Mouse (Mus musculus) thymus, postnatal 0 days (tissue): ENCODE data around the gene Dpp10. TPM values are rescaled to one million over a fixed set of nuclear protein-coding genes. Genes with fewer than 3 reads are reported as not detected.

Source experiments
- DNase-seq: peaks from one replicate; pipeline ENCODE4 v3.0.0-alpha.2; 2015; ENCODE audit warnings: low spot score
- polyA plus RNA-seq: library from polyadenylated mRNA; unstranded; fragments of >200 nt; fragmentation: Nextera tagmentation; extraction: Ambion mirVana; gene quantifications from 2 replicates; pipeline ENCODE4 v1.2.1, GENCODE M21; 2015

Gene Dpp10
- polyA plus RNA-seq: 1.6 and 2.9 TPM in 2 replicates

DNA sequence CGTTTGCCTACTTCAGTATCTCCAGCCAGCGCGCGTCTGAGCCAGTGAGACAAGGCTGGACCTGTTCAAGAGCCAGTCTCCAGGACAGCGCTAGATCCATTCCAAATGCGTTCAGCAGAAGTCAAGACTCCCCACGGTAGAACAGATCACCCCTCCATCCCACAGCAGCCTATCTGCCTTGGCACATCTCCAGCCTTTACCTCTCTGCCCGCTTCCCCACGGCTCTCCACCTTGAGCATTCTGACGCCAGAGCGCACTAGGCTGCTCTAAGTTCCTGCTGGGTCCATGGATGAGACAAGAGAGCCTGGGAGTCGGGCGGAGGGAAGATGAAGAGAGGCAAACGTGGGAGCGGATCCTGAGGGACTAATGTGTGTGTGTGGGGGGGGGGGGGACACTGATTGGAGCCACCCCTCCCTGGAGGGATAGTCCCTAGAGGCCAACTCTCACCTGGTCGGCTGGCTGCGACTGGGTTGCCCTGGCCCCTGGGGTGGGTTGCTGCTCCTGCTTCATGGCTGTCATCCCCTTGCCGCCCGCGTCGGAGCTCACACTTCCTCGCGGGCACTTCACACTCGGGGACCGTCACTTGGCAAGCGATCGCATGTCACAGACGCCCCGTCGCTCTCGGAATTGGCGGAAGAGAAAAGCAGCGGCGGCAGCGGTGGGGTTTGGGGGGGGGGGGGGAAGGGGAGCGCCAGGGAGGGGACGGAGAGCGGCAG is at the start of gene Dpp10:
Gene Dpp10, minus strand, starts transcription at position 635 of the 716 bp plus-strand sequence.
- DNase-seq: no peak

DNA sequence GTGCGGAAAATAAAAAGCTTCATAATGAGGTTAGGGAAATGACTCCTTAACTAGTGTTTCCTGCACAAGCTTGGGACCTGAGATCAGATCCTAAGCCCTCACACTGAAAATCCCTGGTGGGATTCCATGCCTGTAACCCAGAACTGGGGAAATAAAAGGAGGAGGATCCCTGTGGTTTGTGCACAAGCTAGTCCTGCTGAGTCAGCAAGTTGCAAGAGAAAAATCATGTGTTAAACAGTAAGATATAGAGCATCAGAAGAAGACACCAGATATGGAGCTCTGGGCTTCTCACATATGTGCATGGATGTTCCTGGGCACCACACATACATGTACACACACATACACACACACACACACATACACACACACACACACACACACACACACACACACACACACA is 3.2 kb upstream of the Dpp10 start:
- DNase-seq: no peak

DNA sequence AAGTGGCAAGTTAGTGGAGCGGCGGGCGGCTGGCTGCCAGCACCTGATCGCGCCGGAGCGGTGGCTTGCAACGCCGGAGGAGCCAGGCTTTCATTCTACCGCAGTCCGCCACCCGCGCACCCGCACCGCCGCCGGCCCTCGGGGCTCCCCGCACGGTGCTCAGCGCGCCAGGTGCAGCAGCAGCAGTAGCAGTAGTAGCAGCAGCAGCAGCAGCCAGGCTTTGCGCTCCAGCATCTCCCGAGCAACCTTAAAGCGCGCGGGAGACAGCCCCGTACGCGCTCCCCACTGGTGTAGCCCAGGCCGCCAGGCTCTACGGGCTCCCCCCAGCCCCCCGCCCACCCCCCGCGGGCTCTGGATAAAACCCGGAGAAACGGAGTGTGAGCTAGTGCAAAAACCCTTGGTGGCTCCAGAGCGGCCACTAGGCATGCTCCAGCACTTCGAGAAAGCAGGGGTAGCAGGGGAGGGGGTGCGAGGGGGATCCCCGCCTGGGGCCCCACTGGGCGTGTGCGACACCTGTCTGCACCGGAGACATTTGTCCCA is 472 bp upstream of the Dpp10 start:
- no peak for DNase-seq

DNA sequence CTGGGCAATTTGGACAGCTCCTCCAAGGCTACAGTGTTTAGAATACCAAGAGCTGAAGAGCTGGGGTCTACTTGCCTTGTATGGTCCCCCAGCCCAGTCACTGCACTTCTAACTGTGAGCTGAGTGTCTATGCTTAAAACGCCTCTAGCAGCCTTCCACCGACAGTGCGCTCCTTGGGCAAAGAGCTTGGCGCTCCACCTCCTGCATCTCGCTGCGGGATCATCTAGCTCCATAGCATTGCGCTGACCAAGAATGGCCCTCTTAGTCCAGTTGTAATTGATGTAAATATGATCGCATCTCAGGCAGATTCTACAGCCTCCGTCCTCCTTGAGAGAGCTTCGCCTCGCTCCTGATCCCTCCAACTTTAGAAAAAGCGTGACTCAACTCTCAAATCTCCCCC is 1.2 kb downstream of the Dpp10 start:
- DNase-seq: no peak

DNA sequence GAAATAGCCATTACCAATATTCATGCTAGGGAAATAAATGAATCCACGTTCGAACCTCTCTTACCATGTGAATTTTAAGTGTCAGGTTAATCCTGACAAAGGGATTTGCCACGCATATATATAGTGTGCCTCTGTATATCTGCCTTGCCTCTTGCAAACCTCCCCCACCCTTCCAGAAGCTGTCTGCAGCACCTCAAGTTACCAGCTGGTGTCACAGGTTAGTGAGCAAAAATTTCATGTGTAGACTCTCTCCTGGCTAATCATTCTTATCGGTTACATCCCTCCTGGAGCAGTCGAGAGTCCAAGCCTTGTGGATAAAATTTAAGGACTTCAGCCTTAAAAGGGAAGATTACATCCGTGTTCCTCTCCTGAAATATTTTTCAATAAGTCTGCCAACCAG is 1.9 kb downstream of the Dpp10 start:
- no peak for DNase-seq

DNA sequence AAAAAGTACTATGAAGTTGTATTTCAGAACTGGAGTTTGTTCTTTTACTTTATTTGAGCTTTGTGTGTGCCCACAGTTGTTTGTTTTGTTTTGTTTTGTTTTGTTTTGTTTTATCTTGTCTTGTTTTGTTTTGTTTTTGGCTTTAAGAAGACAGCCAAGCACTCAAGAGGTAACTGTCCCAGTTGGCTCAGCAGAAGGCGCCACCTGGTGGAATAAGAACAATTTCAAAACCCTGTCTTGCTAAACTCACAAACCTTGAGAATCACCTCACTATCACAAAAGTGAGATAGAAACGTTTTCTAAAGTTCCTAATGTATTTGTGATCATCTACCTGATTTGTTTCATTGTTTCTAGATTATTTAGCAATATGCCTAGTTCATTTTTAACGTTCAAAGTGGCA is 3.8 kb downstream of the Dpp10 start:
- DNase-seq: peak; percentile 3

DNA sequence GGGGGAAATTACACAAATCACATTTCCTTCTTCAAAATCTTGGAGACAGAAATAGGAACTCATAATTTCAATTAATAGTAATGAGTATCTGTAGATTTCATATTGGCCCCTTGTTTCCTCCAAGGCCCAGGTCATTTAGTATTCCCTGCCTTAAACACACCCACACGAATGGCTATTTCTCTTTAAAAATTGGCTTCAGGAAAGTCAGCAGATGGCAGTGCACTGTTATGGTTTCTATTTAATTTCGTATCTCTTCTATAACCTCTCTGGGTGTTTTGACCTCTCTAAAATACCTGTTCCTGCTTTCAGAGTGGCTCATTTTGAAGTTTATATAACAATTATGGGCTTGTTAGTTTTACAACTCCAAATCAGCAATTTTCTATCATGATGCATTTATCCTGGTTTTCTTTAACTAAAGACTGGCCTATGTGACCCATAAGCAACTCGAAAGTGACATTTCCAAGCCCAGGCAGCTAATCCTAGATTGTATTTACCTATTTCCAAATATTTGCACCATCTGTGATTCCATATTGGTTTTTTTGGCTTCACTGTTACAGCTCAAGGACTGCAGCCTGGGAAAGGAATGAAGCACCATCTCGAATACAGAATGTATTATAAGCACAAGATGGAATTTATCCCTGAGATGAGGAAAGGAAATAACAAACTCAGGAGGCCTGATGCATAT is 9.9 kb downstream of the Dpp10 start:
- no peak for DNase-seq

DNA sequence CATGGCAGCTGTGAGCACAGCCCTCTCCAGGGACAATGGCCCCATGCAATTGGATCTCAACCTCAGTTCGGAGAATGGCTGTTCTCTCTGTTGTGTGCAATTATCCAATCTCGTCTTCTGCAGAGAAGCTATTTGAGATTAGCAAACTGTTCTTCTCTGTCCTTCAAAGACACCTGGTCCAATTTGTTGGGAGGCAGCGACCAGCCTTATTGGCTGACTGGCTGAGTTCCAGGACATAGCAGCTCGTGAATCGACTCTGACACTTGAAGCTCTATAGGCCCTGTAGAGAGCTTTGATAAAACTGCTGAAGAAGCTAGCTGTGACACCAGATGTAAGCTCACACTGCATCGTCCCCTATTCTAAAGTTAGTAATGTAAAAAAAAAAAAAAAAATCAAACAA is 12.7 kb downstream of the Dpp10 start:
- no peak for DNase-seq

DNA sequence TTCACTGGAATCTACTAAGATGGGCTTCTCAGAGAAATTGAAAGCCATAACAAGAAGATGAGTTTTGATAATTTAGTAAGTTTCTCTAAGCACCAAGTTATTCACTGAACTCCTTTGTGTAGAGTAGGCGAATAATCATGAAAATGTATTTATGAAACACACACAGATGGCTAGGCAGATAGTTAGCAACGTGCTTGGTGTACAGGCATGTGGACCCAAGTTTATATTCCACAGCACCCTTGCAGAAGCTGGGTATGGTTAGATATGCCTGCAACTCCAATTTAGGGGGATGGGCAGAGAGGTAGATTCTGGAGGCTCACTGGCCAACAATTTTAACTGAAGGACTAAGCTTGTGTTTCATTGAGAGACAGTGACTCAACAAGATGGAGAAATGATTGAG is 13.4 kb downstream of the Dpp10 start:
- no peak for DNase-seq

DNA sequence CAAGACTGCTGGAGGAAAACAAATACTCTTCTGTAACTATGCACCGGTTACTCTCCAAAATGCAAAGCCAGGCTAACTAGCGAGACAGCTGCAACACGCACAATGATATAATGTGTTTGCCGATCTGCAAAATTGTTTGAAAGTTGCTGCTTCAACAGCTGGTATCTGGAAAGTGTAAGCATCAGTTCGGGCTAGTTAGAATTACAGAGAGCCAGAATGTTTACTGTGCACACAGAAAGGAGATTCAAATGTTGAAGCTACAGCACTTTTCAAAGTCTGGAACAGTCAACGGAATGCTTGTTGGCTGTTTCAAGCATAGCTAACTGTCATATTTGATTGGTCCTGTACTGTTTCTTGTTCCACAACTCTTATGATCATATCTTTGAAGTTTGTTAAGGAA is 42.6 kb downstream of the Dpp10 start:
- no peak for DNase-seq

DNA sequence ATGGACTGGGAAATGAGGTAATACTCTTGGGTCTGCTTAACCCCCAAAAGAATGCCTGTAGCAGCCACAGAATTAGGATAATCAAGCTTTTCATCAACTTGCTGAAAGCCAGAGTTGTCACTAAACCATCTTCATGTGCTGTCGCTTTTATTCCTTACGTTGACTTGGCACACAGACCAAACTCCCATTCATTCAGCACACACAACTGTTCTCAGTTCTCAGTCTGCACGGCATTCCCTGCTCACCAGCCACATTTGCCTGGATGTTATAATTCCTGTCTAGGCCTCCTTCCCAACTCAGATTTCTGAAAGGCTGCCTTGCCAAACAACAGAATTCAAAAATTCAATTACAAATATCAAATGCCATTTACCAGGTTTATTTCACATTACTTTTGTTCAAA is 49.6 kb downstream of the Dpp10 start:
- DNase-seq: no peak

DNA sequence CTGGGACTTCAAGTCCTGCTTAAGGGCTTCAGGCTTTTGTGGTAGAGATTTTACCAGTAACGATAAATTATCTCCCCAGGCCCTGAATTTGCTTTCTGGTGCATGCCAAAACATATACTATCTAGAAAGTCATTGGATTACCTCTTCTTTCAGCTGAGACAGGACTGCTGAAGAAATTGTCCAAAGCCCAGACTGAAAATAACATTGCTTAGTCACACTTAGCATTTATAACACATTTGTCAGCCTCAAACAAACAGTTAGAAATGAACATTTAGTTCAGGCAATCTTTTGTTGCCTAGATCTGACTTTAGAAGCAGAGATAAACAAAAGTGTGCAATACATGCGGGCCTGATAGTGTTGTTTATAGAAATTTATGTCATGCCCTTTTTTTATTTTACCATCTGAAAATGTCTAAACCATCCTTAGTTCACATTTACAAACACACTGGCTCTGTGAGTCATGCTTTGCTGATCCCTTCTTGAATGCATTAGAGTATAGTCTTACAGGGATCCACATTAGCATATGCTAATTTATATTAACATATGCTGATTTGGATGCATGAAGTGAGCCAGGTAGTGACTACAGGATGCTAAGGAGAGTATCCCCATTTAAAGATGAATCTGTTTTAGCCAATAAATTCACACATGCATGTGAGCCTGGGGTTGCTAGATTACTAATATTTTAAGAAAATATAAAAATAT is 59.9 kb downstream of the Dpp10 start:
- DNase-seq: no peak

DNA sequence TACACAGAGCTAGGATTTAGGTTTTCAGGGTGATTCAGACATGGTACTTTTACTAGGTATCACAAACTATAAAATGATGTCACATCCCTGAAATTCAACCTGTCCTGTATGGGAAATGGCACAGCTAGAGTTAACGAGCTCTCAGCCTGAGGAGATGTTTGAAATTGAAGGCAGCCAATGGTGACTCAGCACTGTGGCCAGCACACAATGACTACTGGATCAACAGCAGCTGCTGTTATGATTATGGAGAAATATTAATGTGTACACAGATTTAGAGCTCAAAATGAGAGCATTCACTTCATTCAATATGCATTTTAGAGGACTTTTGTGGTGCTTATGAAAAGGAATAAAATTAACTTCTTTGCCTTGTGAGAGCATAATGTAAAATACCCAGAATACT is 66.8 kb downstream of the Dpp10 start:
- no peak for DNase-seq

DNA sequence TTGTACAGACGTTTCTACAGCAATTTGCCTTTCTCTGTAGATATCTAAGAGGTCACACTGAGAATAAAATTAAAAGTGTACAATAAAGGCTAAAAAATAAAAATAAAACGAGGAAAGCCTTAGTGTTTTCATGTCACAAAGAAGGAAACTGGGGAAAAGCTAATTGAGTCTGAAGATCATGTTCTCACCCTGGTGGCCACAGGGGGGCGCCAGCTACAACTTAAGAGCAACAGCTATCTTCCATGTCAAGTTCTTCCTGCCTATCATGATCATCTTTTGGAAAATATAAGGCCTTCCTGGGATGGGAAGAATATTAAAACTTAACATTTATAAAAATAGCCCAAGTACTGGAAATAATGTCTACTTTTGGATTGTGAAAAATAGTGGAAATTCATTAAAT is 70.7 kb downstream of the Dpp10 start:
- no peak for DNase-seq

DNA sequence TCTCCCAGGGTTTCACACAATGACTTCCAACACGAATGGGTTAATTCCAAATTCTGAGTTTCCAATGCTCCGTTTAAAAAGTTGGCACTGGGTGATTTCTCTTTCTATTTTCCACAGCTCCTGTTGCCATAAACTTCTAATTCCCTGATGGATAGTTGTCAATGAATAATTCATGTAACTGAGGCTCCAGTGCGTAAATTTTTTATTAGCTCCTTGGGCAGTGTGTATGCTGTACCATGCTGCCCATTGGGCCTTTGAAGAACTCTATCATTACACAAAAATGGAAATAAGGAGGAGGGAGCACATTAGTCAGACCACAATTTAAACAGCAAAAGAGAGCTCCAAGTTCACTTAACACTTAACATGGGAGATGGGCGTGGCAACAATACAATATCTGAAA is 99.2 kb downstream of the Dpp10 start:
- DNase-seq: no peak

DNA sequence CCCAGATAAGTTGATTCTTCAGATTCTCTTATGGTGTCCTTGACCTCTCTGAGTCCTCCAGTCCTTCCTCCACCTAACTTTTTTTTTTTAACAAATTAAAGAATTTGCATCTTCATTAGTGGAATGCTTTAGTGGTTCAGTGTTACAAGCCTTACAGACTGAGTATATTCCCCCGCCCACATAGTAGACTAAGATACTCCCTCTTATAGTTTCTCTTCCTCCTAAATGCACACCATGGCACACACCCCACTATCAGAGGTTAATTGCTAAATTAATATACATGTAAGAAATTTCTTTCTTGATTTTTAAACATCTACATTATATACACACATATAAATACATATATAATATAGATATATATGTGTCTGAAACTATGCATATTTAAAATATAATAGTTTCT is 104.5 kb downstream of the Dpp10 start:
- DNase-seq: no peak

DNA sequence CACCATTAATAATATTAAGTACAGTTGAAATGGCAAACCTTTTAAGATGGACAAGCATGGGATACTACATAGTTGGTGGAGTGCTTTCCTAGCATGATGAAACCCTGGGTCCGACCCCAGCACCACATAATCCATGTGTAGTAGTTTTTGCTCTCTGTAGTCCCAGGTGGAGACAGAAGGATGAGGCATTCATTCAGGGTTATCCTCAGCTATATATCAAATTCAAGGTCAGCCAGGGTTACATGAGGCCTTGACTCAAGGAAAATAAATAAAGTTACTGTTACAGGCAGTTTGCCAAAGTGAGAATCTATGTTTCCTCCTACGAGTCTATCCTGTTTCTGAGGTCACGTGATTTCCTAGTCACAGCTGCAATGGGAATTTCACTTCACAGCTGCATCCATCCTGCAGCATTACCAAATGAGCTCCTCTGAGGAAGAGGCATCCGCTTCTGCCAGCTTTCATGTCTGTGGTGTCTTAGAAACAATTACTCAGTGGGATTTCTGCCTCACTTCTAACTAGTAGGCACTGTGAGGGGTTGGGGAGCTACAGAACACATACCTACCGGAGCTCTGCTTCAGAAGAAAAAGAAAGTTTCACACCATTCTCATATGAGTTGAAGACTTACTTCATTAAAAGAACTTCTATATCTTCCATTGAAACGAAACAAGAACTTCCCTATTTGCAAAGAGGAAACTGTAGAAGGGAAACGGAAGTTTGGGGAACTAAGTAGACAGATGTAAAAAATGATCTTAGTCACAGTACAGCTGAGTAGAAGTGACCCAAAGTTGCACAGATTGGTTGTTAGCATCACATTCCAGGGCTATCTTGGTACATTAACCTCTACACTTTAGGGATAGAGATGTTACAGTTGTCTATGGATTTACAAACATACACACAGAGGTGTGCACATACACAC is 111.3 kb downstream of the Dpp10 start:
- no peak for DNase-seq

DNA sequence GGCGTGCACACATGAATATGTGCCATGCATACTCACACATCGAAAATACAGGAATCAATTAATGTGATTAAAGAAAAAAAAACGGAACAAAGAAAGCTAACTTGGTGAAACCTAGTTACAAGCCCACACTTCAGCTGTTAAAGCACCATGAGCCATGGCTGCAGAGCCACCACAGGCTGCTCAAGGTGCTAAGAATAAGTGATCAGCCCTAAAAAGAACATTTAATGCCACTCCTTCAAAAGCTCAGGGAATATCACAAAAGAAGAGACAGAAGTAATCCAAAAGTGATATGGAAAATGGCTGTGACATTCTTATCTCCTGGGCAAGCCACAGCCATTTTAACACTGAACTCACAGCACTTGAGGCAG is 117.4 kb downstream of the Dpp10 start:
- no peak for DNase-seq

DNA sequence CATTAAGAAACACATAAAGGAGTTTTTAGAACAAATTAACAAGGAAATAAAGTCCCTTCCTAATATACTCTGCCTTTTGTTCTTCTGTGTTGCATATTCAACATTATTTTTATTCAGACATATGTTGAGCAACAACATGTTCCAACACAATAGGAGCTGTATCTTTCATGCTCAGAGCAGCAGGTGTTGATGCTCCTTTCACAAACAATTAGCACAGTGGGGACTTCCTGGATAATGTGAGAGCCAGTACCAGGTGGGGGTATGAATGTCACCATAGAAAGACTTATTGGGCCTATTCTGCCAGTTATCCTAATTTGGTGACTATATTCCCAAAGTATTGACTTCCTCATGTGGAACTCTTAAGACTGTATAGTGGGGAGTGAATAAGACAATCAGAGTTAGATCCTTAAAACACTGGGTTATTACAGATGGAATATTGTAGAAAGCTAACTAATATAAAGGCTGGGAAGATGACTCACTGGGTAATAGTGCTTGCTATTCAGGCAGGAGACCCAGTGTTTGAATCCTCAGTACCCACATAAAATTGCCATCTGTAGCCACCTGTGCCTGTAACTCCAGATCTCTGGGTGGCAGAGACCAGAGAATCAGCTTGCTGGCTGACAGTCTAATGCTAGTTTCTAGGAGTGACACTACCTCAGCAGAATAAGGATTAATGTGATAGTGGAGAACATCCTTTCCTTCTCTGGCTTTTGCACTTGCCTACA is 117.9 kb downstream of the Dpp10 start:
- no peak for DNase-seq

DNA sequence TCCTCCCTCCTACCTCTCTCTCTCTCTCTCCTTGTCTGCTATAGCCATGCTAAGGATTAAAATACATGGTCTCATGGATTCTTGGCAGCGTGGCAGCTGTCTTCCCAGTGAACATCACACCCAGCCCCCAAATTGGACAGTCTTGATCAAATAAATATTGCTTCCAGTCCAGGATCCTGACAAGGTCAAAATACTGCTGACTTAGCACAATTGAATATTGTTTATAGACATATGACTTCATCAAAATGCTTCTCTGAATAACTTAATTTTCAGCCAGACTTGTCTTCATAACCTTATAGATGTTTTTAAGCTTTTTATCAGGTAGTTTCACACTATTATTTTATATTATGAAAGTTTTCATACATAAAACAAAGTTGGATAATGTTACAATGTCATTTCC is 120.5 kb downstream of the Dpp10 start:
- no peak for DNase-seq

DNA sequence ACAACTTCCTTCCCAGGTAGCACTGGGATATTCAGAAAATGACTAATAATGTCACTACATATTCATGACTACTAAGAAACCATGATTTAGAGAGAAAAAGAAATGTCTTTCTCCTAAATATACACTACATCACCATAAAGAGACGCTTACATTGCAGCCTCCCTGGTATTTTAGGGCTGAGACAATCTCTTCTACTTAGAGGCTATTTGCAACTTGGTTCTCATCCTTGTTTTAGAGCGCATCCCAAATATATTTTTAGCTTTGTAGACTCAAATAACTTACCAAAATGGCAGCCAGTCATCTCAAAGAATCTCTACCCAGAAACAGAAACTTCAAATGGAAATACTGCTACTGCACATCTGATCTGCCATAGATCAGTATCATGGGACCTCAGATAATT is 121.5 kb downstream of the Dpp10 start:
- no peak for DNase-seq
